Mouse (Mus musculus) myocyte (in vitro differentiated cells): Measurements from ENCODE around the gene Psd.

Experiments used
- MAX ChIP-seq: IDR thresholded peaks from one replicate; pipeline ENCODE4 v1.6.1; 2011; ENCODE audit warnings: low read depth, mild to moderate bottlenecking, control low read depth
- POLR2A ChIP-seq: IDR thresholded peaks from one replicate; pipeline ENCODE4 v1.6.1; 2011; ENCODE audit warnings: low read depth, mild to moderate bottlenecking, control low read depth, moderate library complexity; ENCODE audit not compliant: insufficient read length
- SRF ChIP-seq: IDR thresholded peaks from one replicate; pipeline ENCODE4 v1.6.1; 2011; ENCODE audit warnings: low read depth; ENCODE audit not compliant: control insufficient read depth, insufficient read length
- TCF12 ChIP-seq: IDR thresholded peaks from one replicate; pipeline ENCODE4 v1.6.1; 2011; ENCODE audit warnings: mild to moderate bottlenecking, control low read depth; ENCODE audit not compliant: poor library complexity, insufficient read depth, severe bottlenecking

- TF ChIP-seq POLR2A (no peak), MAX (no peak), TCF12 (no peak), SRF (no peak)
Observed at GRCm38 (mm10) chr19:46315752-46316610, 11.0 kb downstream of the Psd start.
